Mouse (Mus musculus): ENCODE data around the gene Ppfia3.

The Ppfia3 gene

DNA sequence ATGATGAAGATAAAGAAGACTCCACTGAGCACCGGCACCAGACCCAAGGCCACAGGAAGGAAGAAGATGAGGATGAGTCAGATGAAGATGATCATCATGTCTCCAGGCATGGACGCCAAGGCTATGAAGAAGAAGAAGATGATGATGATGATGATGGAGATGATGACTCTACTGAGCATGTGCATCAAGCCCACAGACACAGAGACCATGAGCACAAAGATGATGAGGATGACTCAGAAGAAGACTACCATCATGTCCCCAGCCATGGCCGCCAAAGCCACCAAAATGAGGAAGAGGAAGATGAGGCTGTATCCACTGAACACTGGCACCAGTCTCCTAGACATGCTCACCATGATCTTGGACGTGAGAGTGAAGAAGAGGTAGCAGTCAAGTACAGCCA is 30.5 kb downstream of the Ppfia3 start:
- no peak for TF ChIP-seq NANOG (IDR thresholded peaks at IDR 0.05; ENCODE audit: borderline replicate concordance, low read length)
- TF ChIP-seq POU5F1 (IDR thresholded peaks at IDR 0.05; ENCODE audit: borderline replicate concordance, low read length) = no peak
- TF ChIP-seq CTCF (conservative IDR thresholded peaks at IDR 0.05; ENCODE audit: low read length) = no peak

DNA sequence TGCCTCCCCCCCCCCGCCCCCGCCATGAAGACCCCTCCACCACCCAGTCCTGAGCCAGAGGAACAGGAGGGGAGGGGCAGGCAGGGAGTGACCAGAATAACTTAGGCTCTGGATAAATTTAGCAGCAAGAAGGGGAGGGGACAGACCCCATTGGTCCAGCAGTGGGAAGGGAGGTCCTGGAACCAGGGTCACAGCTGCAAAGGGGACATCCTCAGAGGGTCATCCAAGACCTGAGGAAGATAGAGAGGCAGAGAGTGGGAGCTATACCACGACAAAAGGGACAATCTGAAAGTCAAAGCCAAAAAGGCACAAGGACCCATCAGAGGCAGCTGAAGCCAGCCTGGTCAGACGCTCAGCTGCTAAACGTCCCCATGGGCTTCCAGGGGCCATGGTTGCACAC is 31.8 kb downstream of the Ppfia3 start, which contains the start of gene Hrc:
TSS of gene Hrc (plus strand) at position 235 of the 400 bp plus-strand sequence.
- peaks cover 76% of the 10 kb centered on the region for H3K4me1 ChIP-seq (replicated peaks; ENCODE audit: low read depth, low read length)
- H3K27me3 ChIP-seq (ENCODE audit: insufficient read depth, low read length) = peaks cover 3% of the 10 kb centered on the region; the same call in 1 of the 2 replicates
- H3K36me3 ChIP-seq (ENCODE audit: insufficient read depth, low read length) = peaks cover 14% of the 10 kb centered on the region
- H3K4me3 ChIP-seq (replicated peaks; ENCODE audit: low read length) = peak within 1 kb of the TSS; percentile 90; the same call in 1 of the 2 replicates
- peaks cover 8% of the 10 kb centered on the region; the same call in 1 of the 2 replicates for H3K9me3 ChIP-seq (ENCODE audit: low read length)
- TF ChIP-seq NANOG (IDR thresholded peaks at IDR 0.05; ENCODE audit: borderline replicate concordance, low read length) = no peak
- TF ChIP-seq CTCF (conservative IDR thresholded peaks at IDR 0.05; ENCODE audit: low read length) = no peak
- TF ChIP-seq POU5F1 (IDR thresholded peaks at IDR 0.05; ENCODE audit: borderline replicate concordance, low read length) = no peak

More for the DNA sequence above, 30.5 kb downstream of the Ppfia3 start:
- Histone ChIP-seq H3K36me3 (ENCODE audit: insufficient read depth, low read length) (peaks cover 9% of the 10 kb centered on the region; the same call in 1 of the 2 replicates), H3K9me3 (ENCODE audit: low read length) (peaks cover 8% of the 10 kb centered on the region; the same call in 1 of the 2 replicates), H3K27me3 (ENCODE audit: insufficient read depth, low read length) (peaks cover 3% of the 10 kb centered on the region; the same call in 1 of the 2 replicates), H3K4me3 (replicated peaks; ENCODE audit: low read length) (no peak overlapping the region), H3K4me1 (replicated peaks; ENCODE audit: low read depth, low read length) (peaks cover 80% of the 10 kb centered on the region)

DNA sequence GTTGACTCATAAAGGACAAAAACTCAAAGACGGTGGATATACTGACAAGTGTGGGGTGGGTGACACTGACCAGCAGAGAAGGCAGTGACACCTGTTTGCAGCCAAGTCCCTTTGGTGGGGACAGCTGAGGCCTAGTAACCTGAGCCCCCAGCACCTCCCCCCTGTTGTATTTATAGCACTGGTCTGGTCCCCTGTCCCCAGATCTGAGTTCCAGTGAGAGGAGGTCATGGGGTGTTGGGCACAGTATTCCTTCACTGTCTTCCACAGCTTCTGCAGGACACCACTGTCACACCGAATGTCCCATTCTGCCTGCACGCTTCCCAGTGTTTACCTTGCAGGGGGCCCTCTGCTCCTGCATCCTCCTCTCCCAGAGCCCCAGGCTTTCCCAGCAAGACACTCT is 32.2 kb downstream of the Ppfia3 start:
- TF ChIP-seq NANOG (IDR thresholded peaks at IDR 0.05; ENCODE audit: borderline replicate concordance, low read length) (no peak), POU5F1 (IDR thresholded peaks at IDR 0.05; ENCODE audit: borderline replicate concordance, low read length) (no peak), CTCF (conservative IDR thresholded peaks at IDR 0.05; ENCODE audit: low read length) (no peak)
- peaks cover 13% of the 10 kb centered on the region for H3K36me3 ChIP-seq (ENCODE audit: insufficient read depth, low read length)
- H3K9me3 ChIP-seq (ENCODE audit: low read length) = peaks cover 8% of the 10 kb centered on the region; the same call in 1 of the 2 replicates
- H3K27me3 ChIP-seq (ENCODE audit: insufficient read depth, low read length) = peaks cover 3% of the 10 kb centered on the region; the same call in 1 of the 2 replicates
- no peak overlapping the region for H3K4me3 ChIP-seq (replicated peaks; ENCODE audit: low read length)
- peaks cover 72% of the 10 kb centered on the region for H3K4me1 ChIP-seq (replicated peaks; ENCODE audit: low read depth, low read length)

DNA sequence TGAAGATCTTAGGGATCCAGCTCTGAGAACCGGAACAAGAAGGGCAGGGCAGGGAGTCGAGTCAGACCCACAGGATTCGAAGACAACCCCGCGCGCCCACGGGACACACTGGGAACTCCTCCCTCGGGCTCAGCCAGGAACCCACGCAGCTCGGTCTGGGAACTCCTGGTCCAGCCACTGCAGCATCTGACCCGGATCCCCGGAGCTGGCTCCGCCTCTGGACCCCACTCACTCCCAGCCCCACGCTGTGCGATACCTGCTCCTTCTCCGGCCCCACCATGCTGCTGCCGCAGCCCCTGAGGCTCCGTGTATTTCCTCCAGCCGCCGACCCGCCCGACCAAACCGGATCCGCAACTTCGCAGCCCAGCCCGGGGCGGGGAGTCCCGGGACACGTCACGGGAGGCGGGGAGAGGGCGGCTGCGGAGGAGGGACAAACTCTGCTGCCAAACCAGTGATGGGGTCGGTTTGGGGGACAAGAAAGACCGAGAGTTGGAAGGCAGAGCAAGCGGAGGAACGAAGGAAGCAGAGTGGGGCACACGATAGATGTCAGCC is 33.3 kb downstream of the Ppfia3 start, which contains the start of gene Trpm4:
TSS of gene Trpm4 (minus strand) at position 350 of the 552 bp plus-strand sequence.
- H3K9me3 ChIP-seq (ENCODE audit: low read length) = no peaks in the 10 kb centered on the region
- peaks cover 20% of the 10 kb centered on the region for H3K36me3 ChIP-seq (ENCODE audit: insufficient read depth, low read length)
- TF ChIP-seq NANOG (IDR thresholded peaks at IDR 0.05; ENCODE audit: borderline replicate concordance, low read length) (no peak), CTCF (conservative IDR thresholded peaks at IDR 0.05; ENCODE audit: low read length) (no peak), POU5F1 (IDR thresholded peaks at IDR 0.05; ENCODE audit: borderline replicate concordance, low read length) (no peak)
- H3K27me3 ChIP-seq (ENCODE audit: insufficient read depth, low read length) = peaks cover 3% of the 10 kb centered on the region; the same call in 1 of the 2 replicates
- H3K4me1 ChIP-seq (replicated peaks; ENCODE audit: low read depth, low read length) = peaks cover 61% of the 10 kb centered on the region
- peak within 1 kb of the TSS; percentile 90 for H3K4me3 ChIP-seq (replicated peaks; ENCODE audit: low read length)

DNA sequence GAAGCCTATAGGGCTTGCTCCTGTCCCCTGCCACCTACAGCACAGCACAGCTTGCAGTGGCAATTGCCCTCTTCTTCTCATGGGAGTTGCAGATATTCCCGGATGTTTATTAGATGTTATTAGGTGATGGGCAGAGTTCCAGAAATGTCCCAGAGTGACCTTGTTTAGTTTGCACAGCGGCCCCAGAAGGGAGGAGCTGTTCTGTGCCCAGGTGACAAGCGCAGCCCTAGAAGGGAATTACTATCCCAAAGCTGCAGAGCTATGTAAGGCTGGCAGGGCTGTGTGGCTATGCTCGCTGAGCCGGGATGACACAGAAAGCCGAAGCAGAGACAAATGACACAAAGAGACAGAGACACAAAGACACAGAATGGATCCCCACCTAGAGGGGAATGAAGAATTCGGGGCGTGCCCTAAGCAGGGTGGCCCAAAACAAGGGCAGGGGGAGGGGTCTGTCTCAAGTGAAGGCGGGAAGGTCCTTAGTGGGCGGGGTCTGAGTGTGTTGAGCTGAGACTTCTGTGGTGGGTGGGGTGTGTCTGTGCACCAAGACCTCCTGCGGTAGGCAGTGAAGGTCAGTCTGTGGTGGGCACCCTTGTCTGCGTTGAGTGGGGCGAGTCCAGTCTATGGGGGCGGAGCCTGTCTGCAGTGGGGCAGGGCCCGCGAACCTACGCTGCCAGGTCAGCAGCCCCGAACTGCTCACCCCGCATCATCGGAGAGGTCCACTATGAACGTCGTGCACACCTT is 34.0 kb downstream of the Ppfia3 start:
- Histone ChIP-seq H3K4me1 (replicated peaks; ENCODE audit: low read depth, low read length) (peaks cover 54% of the 10 kb centered on the region), H3K4me3 (replicated peaks; ENCODE audit: low read length) (peak overlapping the region; percentile 90), H3K9me3 (ENCODE audit: low read length) (no peaks in the 10 kb centered on the region)

DNA sequence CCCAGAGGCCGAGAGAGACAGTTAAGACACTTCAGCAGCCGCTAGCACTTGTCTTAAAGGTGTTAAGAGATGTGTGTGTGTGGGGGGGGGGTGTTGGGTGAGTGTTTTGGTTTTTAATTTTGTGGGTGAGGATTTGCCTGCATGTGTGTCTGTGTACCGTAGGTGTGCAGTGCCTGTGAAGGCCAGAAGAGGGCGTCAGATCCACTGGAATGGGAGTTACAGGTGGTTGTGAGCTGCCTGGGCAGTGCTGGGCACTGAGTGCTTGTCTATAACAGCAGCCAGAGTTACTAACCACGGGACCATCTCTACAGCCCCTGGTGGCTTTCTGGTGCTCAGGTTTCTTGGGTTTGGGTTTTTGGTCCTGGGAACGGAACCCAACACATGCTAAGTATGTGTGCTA is 35.3 kb downstream of the Ppfia3 start:
- TF ChIP-seq NANOG (IDR thresholded peaks at IDR 0.05; ENCODE audit: borderline replicate concordance, low read length) (no peak), CTCF (conservative IDR thresholded peaks at IDR 0.05; ENCODE audit: low read length) (peak; percentile 55), POU5F1 (IDR thresholded peaks at IDR 0.05; ENCODE audit: borderline replicate concordance, low read length) (no peak)
- H3K36me3 ChIP-seq (ENCODE audit: insufficient read depth, low read length) = peaks cover 32% of the 10 kb centered on the region
- H3K4me1 ChIP-seq (replicated peaks; ENCODE audit: low read depth, low read length) = peaks cover 58% of the 10 kb centered on the region
- H3K4me3 ChIP-seq (replicated peaks; ENCODE audit: low read length) = no peak overlapping the region
- H3K9me3 ChIP-seq (ENCODE audit: low read length) = no peaks in the 10 kb centered on the region
- H3K27me3 ChIP-seq (ENCODE audit: insufficient read depth, low read length) = peaks cover under 1% of the 10 kb centered on the region; the same call in 1 of the 2 replicates

More for the DNA sequence above, 34.0 kb downstream of the Ppfia3 start:
- H3K36me3 ChIP-seq (ENCODE audit: insufficient read depth, low read length) = peaks cover 20% of the 10 kb centered on the region
- peaks cover 3% of the 10 kb centered on the region; the same call in 1 of the 2 replicates for H3K27me3 ChIP-seq (ENCODE audit: insufficient read depth, low read length)
- TF ChIP-seq CTCF (conservative IDR thresholded peaks at IDR 0.05; ENCODE audit: low read length) (no peak), NANOG (IDR thresholded peaks at IDR 0.05; ENCODE audit: borderline replicate concordance, low read length) (no peak), POU5F1 (IDR thresholded peaks at IDR 0.05; ENCODE audit: borderline replicate concordance, low read length) (no peak)

DNA sequence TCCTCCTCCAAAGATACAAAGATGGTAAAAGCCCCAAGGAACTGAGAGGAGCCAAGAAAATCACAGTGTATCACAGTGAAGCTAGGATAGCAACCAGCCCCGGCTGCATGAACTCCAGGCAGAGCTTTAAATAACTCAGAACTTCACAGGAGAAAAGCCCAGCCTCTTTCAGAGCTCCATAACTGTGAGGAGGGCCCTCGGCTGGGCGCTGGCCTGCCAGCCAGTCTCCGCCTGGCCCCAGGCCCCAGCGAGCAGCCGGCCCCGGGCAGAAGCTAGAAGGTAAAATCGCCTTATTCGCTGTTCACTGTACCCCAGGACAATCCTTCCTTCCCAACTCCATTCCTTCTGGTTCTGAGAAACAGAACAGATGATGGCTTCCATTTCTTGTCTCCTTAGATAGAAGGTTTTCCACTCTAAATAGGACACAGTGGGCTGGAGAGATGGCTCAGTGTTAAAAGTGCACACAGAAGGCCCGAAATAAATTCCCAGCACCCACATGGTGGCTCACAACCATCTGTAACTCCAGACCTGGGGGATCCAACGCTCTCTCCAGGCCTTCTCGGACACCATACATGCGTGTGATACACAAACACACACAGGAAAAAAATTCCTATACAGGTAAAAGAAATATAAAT is 37.9 kb downstream of the Ppfia3 start:
- H3K9me3 ChIP-seq (ENCODE audit: low read length) = no peaks in the 10 kb centered on the region
- TF ChIP-seq NANOG (IDR thresholded peaks at IDR 0.05; ENCODE audit: borderline replicate concordance, low read length) = no peak
- no peak for TF ChIP-seq POU5F1 (IDR thresholded peaks at IDR 0.05; ENCODE audit: borderline replicate concordance, low read length)
- TF ChIP-seq CTCF (conservative IDR thresholded peaks at IDR 0.05; ENCODE audit: low read length) = no peak
- H3K27me3 ChIP-seq (ENCODE audit: insufficient read depth, low read length) = no peaks in the 10 kb centered on the region
- H3K36me3 ChIP-seq (ENCODE audit: insufficient read depth, low read length) = peaks cover 45% of the 10 kb centered on the region
- H3K4me3 ChIP-seq (replicated peaks; ENCODE audit: low read length) = no peak overlapping the region
- peaks cover 40% of the 10 kb centered on the region for H3K4me1 ChIP-seq (replicated peaks; ENCODE audit: low read depth, low read length)

DNA sequence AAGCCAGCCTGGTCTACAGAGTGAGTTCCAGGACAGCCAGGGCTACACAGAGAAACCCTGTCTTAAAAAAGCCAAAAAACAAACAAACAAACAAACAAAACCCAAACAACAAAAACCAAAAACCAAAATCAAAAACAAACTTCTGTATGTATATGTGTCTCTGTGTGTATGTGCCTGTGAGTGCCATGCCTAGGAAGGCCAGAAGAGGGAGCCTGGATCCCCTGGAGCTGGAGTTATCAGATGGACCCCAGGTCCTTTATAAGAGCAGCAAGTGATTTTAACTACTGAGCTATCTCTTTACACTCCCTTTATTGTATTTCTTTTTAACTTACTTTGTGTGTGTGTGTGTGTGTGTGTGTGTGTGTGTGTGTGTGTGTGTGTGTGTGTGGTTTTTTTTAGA is 41.0 kb downstream of the Ppfia3 start:
- peak; percentile 44 for TF ChIP-seq CTCF (conservative IDR thresholded peaks at IDR 0.05; ENCODE audit: low read length)
- no peak for TF ChIP-seq NANOG (IDR thresholded peaks at IDR 0.05; ENCODE audit: borderline replicate concordance, low read length)
- TF ChIP-seq POU5F1 (IDR thresholded peaks at IDR 0.05; ENCODE audit: borderline replicate concordance, low read length) = no peak
- Histone ChIP-seq H3K9me3 (ENCODE audit: low read length) (no peaks in the 10 kb centered on the region), H3K27me3 (ENCODE audit: insufficient read depth, low read length) (no peaks in the 10 kb centered on the region), H3K4me3 (replicated peaks; ENCODE audit: low read length) (no peak overlapping the region), H3K36me3 (ENCODE audit: insufficient read depth, low read length) (peaks cover 66% of the 10 kb centered on the region), H3K4me1 (replicated peaks; ENCODE audit: low read depth, low read length) (peaks cover 20% of the 10 kb centered on the region)

Measured in E14TG2a.4 (cell line).